In genomic region chr15:31419037-31419436, GRCm38 (mm10) we compare ENCODE assay signal across 8 mouse cellular contexts. TPM values are rescaled to one million over a fixed set of nuclear protein-coding genes. Genes with fewer than 3 reads are reported as not detected.
DNase-seq lines count a peak whose midpoint lies in the region; ATAC-seq lines count a peak whose summit lies in the region.

No protein-coding gene starts in this region.

- DNase-seq in left cerebral cortex, postnatal 4 days: peak; percentile 25
- DNase-seq in left cerebral cortex, adult 9 months (ENCODE audit: low spot score in 2 of 2): no peak
- peak; percentile 50 for DNase-seq in adrenal gland, postnatal 10 days
- DNase-seq in lung, adult 18-20 months: peak; percentile 41 to 49
- peak; percentile 29 for DNase-seq in retina, embryonic 14.5 days (ENCODE audit: low spot score)
- no peak for DNase-seq in frontal cortex, postnatal 36 days (ENCODE audit: low spot score in 2 of 2)

- intact Hi-C loops in left cerebral cortex, postnatal 4 days (cut with DNase I): no loop called here

- ATAC-seq in granulocyte monocyte progenitor cell, adult 5-6 weeks (replicated peaks; ENCODE audit: poor library complexity, severe bottlenecking): peak; percentile 67
- no peak for ATAC-seq in monocyte, adult 5-6 weeks (replicated peaks; ENCODE audit: insufficient number of reproducible peaks, low FRiP score, low TSS enrichment, poor library complexity, severe bottlenecking)

RNA-seq across cellular contexts. Expression of gene Ropn1l, which starts 34.5 kb away (rescaled TPM):
- total RNA-seq in left cerebral cortex, postnatal 4 days (2021): 1 to 10 TPM in 1 of 2 experiments, under 1 TPM in 1; 0.77 to 1.1 TPM
- 1 to 10 TPM; 2.6 to 3.5 TPM for total RNA-seq in adrenal gland, postnatal 10 days (2021)
- 1.9 and 6.3 TPM in 2 replicates for total RNA-seq in granulocyte monocyte progenitor cell, adult 5-6 weeks (2014; fragmentation: Nextera tagmentation)
- total RNA-seq in granulocyte monocyte progenitor cell, adult 5-6 weeks (2017): not detected in 2 replicates
- total RNA-seq in monocyte, adult 5-6 weeks (2017): 0.29 to 3.7 TPM (median 1.2 TPM) in 3 replicates

RNA-seq across cellular contexts. Expression of gene Ankrd33b, which starts 51.5 kb away (rescaled TPM):
- total RNA-seq in left cerebral cortex, postnatal 4 days (2021): 1 to 10 TPM; 1.2 to 1.3 TPM
- total RNA-seq in adrenal gland, postnatal 10 days (2021): 1 to 10 TPM; 1.6 to 2.1 TPM
- total RNA-seq in granulocyte monocyte progenitor cell, adult 5-6 weeks (2014; fragmentation: Nextera tagmentation): 0.11 TPM in 1 of 2 replicates, not detected in the other
- total RNA-seq in granulocyte monocyte progenitor cell, adult 5-6 weeks (2017): 0.10 TPM in 1 of 2 replicates, not detected in the other
- total RNA-seq in monocyte, adult 5-6 weeks (2017): 0.97 to 11.6 TPM (median 9.1 TPM) in 3 replicates

Comparison
In these comparisons a context has a peak if more than half of its experiments do, and no peak if none do; other contexts are left out.
1. DNase-seq: peak in left cerebral cortex, postnatal 4 days (single experiment), adrenal gland, postnatal 10 days (single experiment), lung, adult 18-20 months (2 of 2) and retina, embryonic 14.5 days (single experiment); none in left cerebral cortex, adult 9 months (0 of 2) and frontal cortex, postnatal 36 days (0 of 2).